Mouse (Mus musculus) heart, postnatal 0 days (tissue): ENCODE results near the gene Gm37240. TPM values are rescaled to one million over a fixed set of nuclear protein-coding genes. Genes with fewer than 3 reads are reported as not detected.

Experiments used
- ATAC-seq: fragments of 200-750 bp; cut with Nextera tagmentation; 2 replicates; pipeline ENCODE4 v1.8.0; 2017; ENCODE audit warnings: low read depth, moderate number of reproducible peaks, moderate library complexity; ENCODE audit not compliant: insufficient read depth
- DNase-seq: peaks from one replicate; pipeline ENCODE4 v3.0.0-alpha.2; 2016; ENCODE audit warnings: low spot score
- H3K27ac ChIP-seq: fragments of 300-500 bp; sonication (generic); 2 replicates; pipeline ENCODE4 v1.5.1; 2014; ENCODE audit warnings: low read depth, mild to moderate bottlenecking
- H3K27me3 ChIP-seq: fragments of 300-500 bp; sonication (generic); 2 replicates; pipeline ENCODE4 v1.6.1; 2014; ENCODE audit warnings: low read length, mixed read lengths; ENCODE audit not compliant: control insufficient read depth, insufficient read depth
- H3K36me3 ChIP-seq: fragments of 300-500 bp; sonication (generic); replicated peaks from 2 replicates; pipeline ENCODE4 v1.6.1; 2014; ENCODE audit warnings: low read length, mixed read lengths; ENCODE audit not compliant: control insufficient read depth, insufficient read depth
- H3K4me1 ChIP-seq: fragments of 300-500 bp; sonication (generic); 2 replicates; pipeline ENCODE4 v1.6.1; 2014; ENCODE audit warnings: antibody characterized with exemption; ENCODE audit not compliant: control insufficient read depth, insufficient read depth
- H3K4me2 ChIP-seq: fragments of 300-500 bp; sonication (generic); 2 replicates; pipeline ENCODE4 v1.6.1; 2014; ENCODE audit warnings: low read depth, mild to moderate bottlenecking, low read length, moderate library complexity
- H3K4me3 ChIP-seq: fragments of 300-500 bp; sonication (generic); 2 replicates; pipeline ENCODE4 v1.5.1; 2014; ENCODE audit warnings: low read depth, low read length
- H3K9ac ChIP-seq: fragments of 300-500 bp; sonication (generic); replicated peaks from 2 replicates; pipeline ENCODE4 v1.6.1; 2014; ENCODE audit warnings: low read depth, low read length, mixed read lengths
- H3K9me3 ChIP-seq: fragments of 300-500 bp; sonication (generic); replicated peaks from 2 replicates; pipeline ENCODE4 v1.6.1; 2016; ENCODE audit warnings: low read length; ENCODE audit not compliant: control insufficient read depth
- CTCF ChIP-seq: IDR thresholded peaks from 2 replicates; pipeline ENCODE4 v1.5.1; 2016; ENCODE audit warnings: antibody characterized with exemption, control low read depth, low read depth
- EP300 ChIP-seq: IDR thresholded peaks from 2 replicates; pipeline ENCODE4 v1.6.1; 2016; ENCODE audit warnings: antibody characterized with exemption, low read depth
- WGBS: fragments of 180-500 bp; shearing (Covaris S2); extraction: QIAGEN DNeasy Blood & Tissue Kit; methylation state at CpG from one replicate; pipeline ENCODE4 v1.1.7; 2014; 5-methylcytosine and 5-hydroxymethylcytosine counted together
- polyA plus RNA-seq: library from polyadenylated mRNA; unstranded; fragments of >200 nt; fragmentation: Nextera tagmentation; extraction: Ambion mirVana; gene quantifications from 2 replicates; pipeline ENCODE4 v1.2.1, GENCODE M21; 2015
- total RNA-seq: library from RNA; depleted of rRNA; stranded (reverse); fragments of >200 nt; gene quantifications from 2 replicates; pipeline ENCODE4 v1.2.3, GENCODE M21; 2014; ENCODE audit warnings: low replicate concordance

The Gm37240 gene
- total and polyA plus RNA-seq, 2 experiments from 2014 or later, result 21.7 to 72.1 TPM

DNA sequence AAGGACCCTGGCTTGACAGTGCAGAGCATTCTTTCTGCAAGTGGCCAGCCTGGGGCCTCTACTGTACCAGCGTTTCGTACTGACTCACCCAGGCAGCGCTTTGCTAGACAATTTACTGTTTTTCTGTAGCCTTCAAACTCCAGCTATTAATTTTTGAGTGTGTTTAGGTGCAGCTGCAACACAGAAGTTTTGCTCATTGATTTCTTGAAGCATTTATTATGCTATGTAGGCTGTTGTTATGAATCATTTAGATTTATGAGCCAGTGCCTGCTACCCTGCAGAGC, 1241.4 kb downstream of the Gm37240 start:
- DNase-seq (no peak), ATAC-seq (no peak)
- Histone ChIP-seq H3K4me1 (peaks cover 5% of the 10 kb centered on the region), H3K4me2 (no peak overlapping the region), H3K27me3 (no peaks in the 10 kb centered on the region), H3K36me3 (no peaks in the 10 kb centered on the region), H3K9me3 (no peaks in the 10 kb centered on the region), H3K27ac (no peak overlapping the region), H3K4me3 (no peak overlapping the region), H3K9ac (no peak overlapping the region)
- 92% methylated on average over 3 of the region's 3 CpGs for WGBS
- TF ChIP-seq EP300 (no peak), CTCF (no peak)

- ATAC-seq, result no peak
- WGBS, result 84% methylated on average over 9 of the region's 9 CpGs
- Histone ChIP-seq H3K36me3 (no peaks in the 10 kb centered on the region), H3K9ac (no peak overlapping the region), H3K4me2 (no peak overlapping the region), H3K4me1 (peaks cover 9% of the 10 kb centered on the region), H3K27me3 (no peaks in the 10 kb centered on the region), H3K4me3 (no peak overlapping the region), H3K27ac (no peak overlapping the region), H3K9me3 (no peaks in the 10 kb centered on the region)
- TF ChIP-seq CTCF, result no peak
- TF ChIP-seq EP300, result no peak
- DNase-seq, result no peak
Measured at GRCm38 (mm10) chr3:84645156-84646006, 1241.9 kb downstream of the Gm37240 start.

GRCm38 (mm10) chr3:84642942-84643341, 1244.4 kb downstream of the Gm37240 start:
- Histone ChIP-seq H3K4me3 (no peak overlapping the region), H3K4me1 (peaks cover 24% of the 10 kb centered on the region), H3K9ac (no peak overlapping the region), H3K36me3 (no peaks in the 10 kb centered on the region), H3K27me3 (no peaks in the 10 kb centered on the region), H3K27ac (no peak overlapping the region), H3K9me3 (no peaks in the 10 kb centered on the region), H3K4me2 (no peak overlapping the region)
- ATAC-seq (no peak), DNase-seq (no peak)
- TF ChIP-seq EP300 (no peak), CTCF (no peak)
- 53% methylated on average over 4 of the region's 4 CpGs for WGBS

DNA sequence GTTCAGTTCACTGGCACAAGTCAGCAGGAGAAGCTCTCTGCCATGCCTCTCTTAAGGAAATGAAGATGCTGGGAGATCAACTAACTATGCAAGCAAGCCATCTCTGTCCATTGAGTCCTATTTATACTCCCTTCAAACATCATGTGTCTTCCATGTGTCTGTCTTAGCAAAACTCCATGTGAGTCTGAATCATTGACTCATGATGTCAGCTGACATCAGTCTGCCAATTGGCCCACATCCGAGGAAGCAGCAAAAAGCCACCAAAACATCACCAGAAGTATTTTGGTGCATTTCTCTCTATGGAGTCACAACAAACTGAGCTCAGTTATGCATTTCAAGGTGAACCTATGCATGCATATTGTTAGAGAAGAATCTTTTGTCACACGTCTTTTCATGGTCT, 1245.9 kb downstream of the Gm37240 start:
- ATAC-seq (no peak), DNase-seq (no peak)
- no peak overlapping the region for H3K4me3 ChIP-seq
- H3K4me2 ChIP-seq, result no peak overlapping the region
- WGBS, result 88% methylated on average over 2 of the region's 2 CpGs
- peaks cover 24% of the 10 kb centered on the region for H3K4me1 ChIP-seq
- H3K27me3 ChIP-seq, result no peaks in the 10 kb centered on the region
- H3K9ac ChIP-seq, result no peak overlapping the region
- H3K36me3 ChIP-seq, result no peaks in the 10 kb centered on the region
- H3K9me3 ChIP-seq, result no peaks in the 10 kb centered on the region
- TF ChIP-seq CTCF (no peak), EP300 (no peak)
- H3K27ac ChIP-seq, result no peak overlapping the region

GRCm38 (mm10) chr3:84640536-84640935, 1246.8 kb downstream of the Gm37240 start:
- Histone ChIP-seq H3K4me2 (no peak overlapping the region), H3K4me1 (peaks cover 24% of the 10 kb centered on the region), H3K9ac (no peak overlapping the region), H3K27me3 (no peaks in the 10 kb centered on the region), H3K36me3 (no peaks in the 10 kb centered on the region), H3K4me3 (no peak overlapping the region), H3K9me3 (no peaks in the 10 kb centered on the region), H3K27ac (peak overlapping the region; percentile 61; the same call in 1 of the 2 replicates)
- TF ChIP-seq CTCF (no peak), EP300 (no peak)
- DNase-seq (no peak), ATAC-seq (no peak)
- WGBS, result 66% methylated on average over 6 of the region's 6 CpGs
